Mouse (Mus musculus) lung, postnatal 0 days (tissue): ENCODE results near the gene Tmem9.

Experiments
- CTCF ChIP-seq: IDR thresholded peaks from 2 replicates; pipeline ENCODE4 v1.5.1; 2016; ENCODE audit warnings: antibody characterized with exemption, mild to moderate bottlenecking
- EP300 ChIP-seq: IDR thresholded peaks from 2 replicates; pipeline ENCODE4 v1.6.1; 2016; ENCODE audit warnings: antibody characterized with exemption, mild to moderate bottlenecking, control low read depth

DNA sequence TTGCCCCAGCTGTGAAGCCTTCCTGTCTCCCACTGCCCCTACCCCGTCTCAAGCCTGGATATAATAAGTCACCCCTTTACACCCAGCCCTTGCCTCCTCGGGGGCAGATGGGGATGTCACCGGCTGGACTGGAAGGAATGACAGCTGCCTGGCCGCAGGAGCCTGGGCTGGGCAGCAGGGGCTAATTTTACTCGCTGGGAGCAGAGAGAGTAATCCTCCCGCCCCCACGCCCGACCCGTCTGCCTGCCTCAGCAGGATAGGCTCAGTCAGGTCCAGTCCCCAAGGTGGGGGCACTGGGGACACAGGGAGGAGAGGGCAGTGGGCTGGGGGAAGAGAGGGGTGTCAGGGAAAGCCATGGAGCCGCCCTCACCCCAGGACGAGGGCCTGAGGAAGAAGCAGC is 44.6 kb downstream of the Tmem9 start, which contains the start of gene Cacna1s:
- TF ChIP-seq CTCF = no peak
- no peak for TF ChIP-seq EP300
